Mouse (Mus musculus): ENCODE results near the gene Itsn2.

DNA sequence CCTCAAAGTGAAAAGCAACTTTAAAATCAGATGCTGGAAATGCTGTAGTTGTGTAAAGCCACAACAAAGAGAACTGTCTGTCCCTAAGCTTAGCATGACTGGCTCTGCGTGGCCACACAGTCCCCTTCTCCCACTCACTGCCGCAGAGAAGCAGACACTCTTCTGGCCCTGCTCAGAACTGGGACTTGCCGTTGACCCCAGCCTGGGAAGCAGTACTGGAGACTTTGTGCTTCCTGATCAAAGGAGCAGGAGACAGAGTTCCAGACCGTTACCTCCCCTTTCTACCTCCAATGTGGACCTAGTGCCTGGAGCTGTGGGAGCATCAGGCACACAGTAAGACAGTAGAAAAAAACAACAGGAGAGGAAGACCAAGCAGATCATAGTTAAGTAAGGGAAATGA lies 139.9 kb downstream of the Itsn2 start:
- no peak for TF ChIP-seq TAL1 (conservative IDR thresholded peaks at IDR 0.05; ENCODE audit: low read depth, low read length)
- TF ChIP-seq CTCF (IDR thresholded peaks at IDR 0.05; ENCODE audit: low read depth, low read length) = no peak

Measured in G1E (cell line).